Mouse (Mus musculus): Measurements from ENCODE around the gene Lpcat4. TPM values are rescaled to one million over a fixed set of nuclear protein-coding genes. Genes with fewer than 3 reads are reported as not detected.

Lpcat4 gene
- polyA plus RNA-seq (2015; fragmentation: Nextera tagmentation; extraction: Ambion mirVana), result 22.6 and 24.5 TPM in 2 replicates

- peaks cover 9% of the 10 kb centered on the region for H3K4me1 ChIP-seq (ENCODE audit: control insufficient read depth, insufficient read depth, low read length)
- WGBS, result under 1% methylated on average over 85 of the region's 94 CpGs
- ATAC-seq, result peak; percentile 92
- H3K27ac ChIP-seq (ENCODE audit: low read length), result peak within 1 kb of the TSS; percentile 96
- peak within 1 kb of the TSS; percentile 85 for H3K9ac ChIP-seq (ENCODE audit: low read depth, low read length)
- H3K4me2 ChIP-seq (ENCODE audit: low read length), result peak within 1 kb of the TSS; percentile 55
- H3K4me3 ChIP-seq (ENCODE audit: low read depth, low read length), result peak within 1 kb of the TSS; percentile 79
- peaks cover 8% of the 10 kb centered on the region for H3K36me3 ChIP-seq (ENCODE audit: control insufficient read depth, insufficient read depth, low read length)
- no peaks in the 10 kb centered on the region for H3K27me3 ChIP-seq (ENCODE audit: control insufficient read depth, insufficient read depth, low read depth, low read length)
- no peaks in the 10 kb centered on the region for H3K9me3 ChIP-seq (replicated peaks; ENCODE audit: control insufficient read depth, low read length, poor library complexity, severe bottlenecking)
Measured at GRCm38 (mm10) chr2:112239212-112239934, at the start of gene Lpcat4. Gene Lpcat4, plus strand, starts transcription at chr2:112239468.

GRCm38 (mm10) chr2:112196859-112197258, 42.4 kb upstream of the Lpcat4 start:
- WGBS, result 3% methylated on average over 2 of the region's 2 CpGs
- no peaks in the 10 kb centered on the region for H3K36me3 ChIP-seq (ENCODE audit: control insufficient read depth, insufficient read depth, low read length)
- ATAC-seq, result peak; percentile 80

GRCm38 (mm10) chr2:112203056-112203455, 36.2 kb upstream of the Lpcat4 start:
- H3K4me1 ChIP-seq (ENCODE audit: control insufficient read depth, insufficient read depth, low read length), result no peaks in the 10 kb centered on the region
- no peak for ATAC-seq
- H3K36me3 ChIP-seq (ENCODE audit: control insufficient read depth, insufficient read depth, low read length), result no peaks in the 10 kb centered on the region
- no peaks in the 10 kb centered on the region for H3K9me3 ChIP-seq (replicated peaks; ENCODE audit: control insufficient read depth, low read length, poor library complexity, severe bottlenecking)
- H3K4me3 ChIP-seq (ENCODE audit: low read depth, low read length), result no peak overlapping the region
- no peak overlapping the region for H3K9ac ChIP-seq (ENCODE audit: low read depth, low read length)
- WGBS, result 71% methylated on average over 6 of the region's 6 CpGs
- no peak overlapping the region for H3K4me2 ChIP-seq (ENCODE audit: low read length)
- no peak overlapping the region for H3K27ac ChIP-seq (ENCODE audit: low read length)
- no peaks in the 10 kb centered on the region for H3K27me3 ChIP-seq (ENCODE audit: control insufficient read depth, insufficient read depth, low read depth, low read length)

More at GRCm38 (mm10) chr2:112196859-112197258, 42.4 kb upstream of the Lpcat4 start:
- H3K4me3 ChIP-seq (ENCODE audit: low read depth, low read length), result no peak overlapping the region
- no peak overlapping the region for H3K4me2 ChIP-seq (ENCODE audit: low read length)
- H3K9ac ChIP-seq (ENCODE audit: low read depth, low read length), result no peak overlapping the region
- no peaks in the 10 kb centered on the region for H3K4me1 ChIP-seq (ENCODE audit: control insufficient read depth, insufficient read depth, low read length)
- H3K27ac ChIP-seq (ENCODE audit: low read length), result no peak overlapping the region
- no peaks in the 10 kb centered on the region for H3K9me3 ChIP-seq (replicated peaks; ENCODE audit: control insufficient read depth, low read length, poor library complexity, severe bottlenecking)
- no peaks in the 10 kb centered on the region for H3K27me3 ChIP-seq (ENCODE audit: control insufficient read depth, insufficient read depth, low read depth, low read length)

GRCm38 (mm10) chr2:112210142-112210541, 29.1 kb upstream of the Lpcat4 start:
- H3K4me3 ChIP-seq (ENCODE audit: low read depth, low read length), result no peak overlapping the region
- no peaks in the 10 kb centered on the region for H3K9me3 ChIP-seq (replicated peaks; ENCODE audit: control insufficient read depth, low read length, poor library complexity, severe bottlenecking)
- H3K27ac ChIP-seq (ENCODE audit: low read length), result no peak overlapping the region
- H3K36me3 ChIP-seq (ENCODE audit: control insufficient read depth, insufficient read depth, low read length), result no peaks in the 10 kb centered on the region
- WGBS, result 55% methylated on average over 6 of the region's 6 CpGs
- no peak overlapping the region for H3K9ac ChIP-seq (ENCODE audit: low read depth, low read length)
- no peaks in the 10 kb centered on the region for H3K27me3 ChIP-seq (ENCODE audit: control insufficient read depth, insufficient read depth, low read depth, low read length)
- ATAC-seq, result peak; percentile 93
- no peaks in the 10 kb centered on the region for H3K4me1 ChIP-seq (ENCODE audit: control insufficient read depth, insufficient read depth, low read length)
- H3K4me2 ChIP-seq (ENCODE audit: low read length), result no peak overlapping the region

- 86% methylated on average over 2 of the region's 2 CpGs for WGBS
- Histone ChIP-seq H3K9ac (ENCODE audit: low read depth, low read length) (no peak overlapping the region), H3K4me2 (ENCODE audit: low read length) (no peak overlapping the region), H3K4me3 (ENCODE audit: low read depth, low read length) (no peak overlapping the region), H3K9me3 (replicated peaks; ENCODE audit: control insufficient read depth, low read length, poor library complexity, severe bottlenecking) (no peaks in the 10 kb centered on the region), H3K27ac (ENCODE audit: low read length) (no peak overlapping the region), H3K36me3 (ENCODE audit: control insufficient read depth, insufficient read depth, low read length) (no peaks in the 10 kb centered on the region), H3K4me1 (ENCODE audit: control insufficient read depth, insufficient read depth, low read length) (no peaks in the 10 kb centered on the region), H3K27me3 (ENCODE audit: control insufficient read depth, insufficient read depth, low read depth, low read length) (no peaks in the 10 kb centered on the region)
- ATAC-seq, result 0 out of 2 replicates have a peak, but pooled peaks have one; percentile 71
Measured at GRCm38 (mm10) chr2:112210699-112211098, 28.6 kb upstream of the Lpcat4 start.

GRCm38 (mm10) chr2:112215977-112216376, 23.3 kb upstream of the Lpcat4 start:
- H3K9me3 ChIP-seq (replicated peaks; ENCODE audit: control insufficient read depth, low read length, poor library complexity, severe bottlenecking), result no peaks in the 10 kb centered on the region
- WGBS, result 13% methylated on average over 1 of the region's 1 CpGs
- no peak overlapping the region for H3K9ac ChIP-seq (ENCODE audit: low read depth, low read length)
- no peak overlapping the region for H3K4me2 ChIP-seq (ENCODE audit: low read length)
- no peaks in the 10 kb centered on the region for H3K4me1 ChIP-seq (ENCODE audit: control insufficient read depth, insufficient read depth, low read length)
- no peak overlapping the region for H3K27ac ChIP-seq (ENCODE audit: low read length)
- H3K36me3 ChIP-seq (ENCODE audit: control insufficient read depth, insufficient read depth, low read length), result no peaks in the 10 kb centered on the region
- peak; percentile 67 for ATAC-seq
- no peak overlapping the region for H3K4me3 ChIP-seq (ENCODE audit: low read depth, low read length)
- no peaks in the 10 kb centered on the region for H3K27me3 ChIP-seq (ENCODE audit: control insufficient read depth, insufficient read depth, low read depth, low read length)

- H3K27ac ChIP-seq (ENCODE audit: low read length), result no peak overlapping the region
Measured at GRCm38 (mm10) chr2:112217614-112218013, 21.7 kb upstream of the Lpcat4 start.

GRCm38 (mm10) chr2:112220880-112221279, 18.4 kb upstream of the Lpcat4 start:
- Histone ChIP-seq H3K9ac (ENCODE audit: low read depth, low read length) (no peak overlapping the region), H3K9me3 (replicated peaks; ENCODE audit: control insufficient read depth, low read length, poor library complexity, severe bottlenecking) (no peaks in the 10 kb centered on the region), H3K27me3 (ENCODE audit: control insufficient read depth, insufficient read depth, low read depth, low read length) (no peaks in the 10 kb centered on the region), H3K4me1 (ENCODE audit: control insufficient read depth, insufficient read depth, low read length) (no peaks in the 10 kb centered on the region), H3K27ac (ENCODE audit: low read length) (no peak overlapping the region), H3K36me3 (ENCODE audit: control insufficient read depth, insufficient read depth, low read length) (no peaks in the 10 kb centered on the region), H3K4me2 (ENCODE audit: low read length) (no peak overlapping the region), H3K4me3 (ENCODE audit: low read depth, low read length) (no peak overlapping the region)
- ATAC-seq, result no peak
- WGBS, result 95% methylated on average over 5 of the region's 5 CpGs

More at GRCm38 (mm10) chr2:112217614-112218013, 21.7 kb upstream of the Lpcat4 start:
- no peak overlapping the region for H3K9ac ChIP-seq (ENCODE audit: low read depth, low read length)
- 84% methylated on average over 6 of the region's 6 CpGs for WGBS
- no peak overlapping the region for H3K4me3 ChIP-seq (ENCODE audit: low read depth, low read length)
- H3K4me1 ChIP-seq (ENCODE audit: control insufficient read depth, insufficient read depth, low read length), result no peaks in the 10 kb centered on the region
- no peaks in the 10 kb centered on the region for H3K36me3 ChIP-seq (ENCODE audit: control insufficient read depth, insufficient read depth, low read length)
- no peaks in the 10 kb centered on the region for H3K27me3 ChIP-seq (ENCODE audit: control insufficient read depth, insufficient read depth, low read depth, low read length)
- no peak overlapping the region for H3K4me2 ChIP-seq (ENCODE audit: low read length)
- no peaks in the 10 kb centered on the region for H3K9me3 ChIP-seq (replicated peaks; ENCODE audit: control insufficient read depth, low read length, poor library complexity, severe bottlenecking)
- ATAC-seq, result no peak

GRCm38 (mm10) chr2:112222607-112223006, 16.7 kb upstream of the Lpcat4 start:
- ATAC-seq, result no peak
- H3K4me1 ChIP-seq (ENCODE audit: control insufficient read depth, insufficient read depth, low read length), result no peaks in the 10 kb centered on the region
- H3K9ac ChIP-seq (ENCODE audit: low read depth, low read length), result no peak overlapping the region
- H3K4me3 ChIP-seq (ENCODE audit: low read depth, low read length), result no peak overlapping the region
- no peak overlapping the region for H3K27ac ChIP-seq (ENCODE audit: low read length)
- H3K36me3 ChIP-seq (ENCODE audit: control insufficient read depth, insufficient read depth, low read length), result no peaks in the 10 kb centered on the region
- WGBS, result 83% methylated on average over 5 of the region's 5 CpGs
- H3K9me3 ChIP-seq (replicated peaks; ENCODE audit: control insufficient read depth, low read length, poor library complexity, severe bottlenecking), result no peaks in the 10 kb centered on the region
- H3K4me2 ChIP-seq (ENCODE audit: low read length), result no peak overlapping the region
- H3K27me3 ChIP-seq (ENCODE audit: control insufficient read depth, insufficient read depth, low read depth, low read length), result no peaks in the 10 kb centered on the region

Data from midbrain, embryonic 16.5 days (tissue).